Mouse (Mus musculus) fat pad, adult 2 months (tissue): ENCODE measurements at regions not wholly inside any gene's neighbourhood (a gene's known extent, or its start where the extent isn't known, plus 50 kb on each side); places are given as distances from the start of the nearest gene placed in this dataset.
A peak's percentile ranks its signal among the peaks of the same experiment; 100 is the strongest.

Source experiments
- DNase-seq: peaks from one replicate; pipeline ENCODE4 v3.0.0-alpha.2; 2011; ENCODE audit warnings: low read depth, low spot score; ENCODE audit errors: extremely low read depth

DNA sequence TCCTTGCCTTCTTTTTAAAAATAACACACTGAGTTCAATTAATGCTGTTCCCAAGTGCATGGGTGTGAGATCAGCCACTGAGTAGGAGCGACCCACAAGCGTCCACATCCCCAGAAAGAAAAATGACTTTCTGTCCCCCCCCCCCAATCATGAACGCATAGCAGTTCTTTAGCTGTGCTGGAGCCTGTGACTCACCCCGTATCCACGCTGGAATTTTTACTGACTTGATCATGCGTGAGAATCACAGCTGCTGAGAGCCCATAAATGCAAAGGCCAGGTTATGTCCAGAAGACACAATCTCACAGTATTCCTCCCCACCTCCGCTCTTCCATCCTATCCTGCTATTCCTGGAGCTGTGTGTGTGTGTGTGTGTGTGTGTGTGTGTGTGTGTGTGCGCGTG lies 53.3 kb downstream of the Fos start:
- DNase-seq, result no peak

DNA sequence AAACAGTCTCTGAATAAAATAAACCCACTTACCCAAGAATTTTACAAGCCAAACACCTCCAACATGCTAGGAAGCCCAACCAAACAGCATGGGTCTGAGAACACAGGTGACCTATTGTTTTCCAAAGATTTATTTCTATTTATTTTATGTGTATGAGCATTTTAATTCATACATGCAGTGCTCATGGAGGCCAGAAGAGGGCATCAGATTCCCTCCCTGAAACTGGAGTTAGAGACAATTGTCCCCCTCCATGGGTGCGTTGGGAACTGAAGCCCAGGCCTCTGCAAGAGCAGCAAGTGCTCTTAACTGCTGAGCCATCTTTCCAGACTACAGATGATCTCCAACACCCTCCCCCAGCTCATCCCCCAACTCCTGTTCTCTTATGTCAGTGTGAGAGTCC lies 57.9 kb downstream of the Fos start:
- no peak for DNase-seq

DNA sequence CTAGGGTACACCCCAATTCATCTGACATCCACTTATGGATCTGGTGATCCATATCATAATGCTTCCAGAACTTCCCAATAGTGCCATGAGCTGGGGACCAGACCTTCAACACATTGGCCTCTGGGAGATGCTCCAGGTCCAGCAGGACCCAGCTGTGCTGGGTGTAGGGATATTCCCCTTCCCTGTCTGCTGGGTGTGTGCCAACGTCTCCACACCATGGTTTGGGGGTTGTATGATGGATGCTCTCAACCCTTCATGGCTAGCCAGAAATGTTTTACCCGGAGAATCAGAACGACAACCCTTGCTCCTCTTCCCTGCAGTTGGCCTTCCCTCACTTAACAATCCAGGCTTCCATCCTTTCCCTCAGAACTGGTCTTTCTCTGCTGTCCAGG lies 58.5 kb downstream of the Fos start:
- DNase-seq, result no peak

DNA sequence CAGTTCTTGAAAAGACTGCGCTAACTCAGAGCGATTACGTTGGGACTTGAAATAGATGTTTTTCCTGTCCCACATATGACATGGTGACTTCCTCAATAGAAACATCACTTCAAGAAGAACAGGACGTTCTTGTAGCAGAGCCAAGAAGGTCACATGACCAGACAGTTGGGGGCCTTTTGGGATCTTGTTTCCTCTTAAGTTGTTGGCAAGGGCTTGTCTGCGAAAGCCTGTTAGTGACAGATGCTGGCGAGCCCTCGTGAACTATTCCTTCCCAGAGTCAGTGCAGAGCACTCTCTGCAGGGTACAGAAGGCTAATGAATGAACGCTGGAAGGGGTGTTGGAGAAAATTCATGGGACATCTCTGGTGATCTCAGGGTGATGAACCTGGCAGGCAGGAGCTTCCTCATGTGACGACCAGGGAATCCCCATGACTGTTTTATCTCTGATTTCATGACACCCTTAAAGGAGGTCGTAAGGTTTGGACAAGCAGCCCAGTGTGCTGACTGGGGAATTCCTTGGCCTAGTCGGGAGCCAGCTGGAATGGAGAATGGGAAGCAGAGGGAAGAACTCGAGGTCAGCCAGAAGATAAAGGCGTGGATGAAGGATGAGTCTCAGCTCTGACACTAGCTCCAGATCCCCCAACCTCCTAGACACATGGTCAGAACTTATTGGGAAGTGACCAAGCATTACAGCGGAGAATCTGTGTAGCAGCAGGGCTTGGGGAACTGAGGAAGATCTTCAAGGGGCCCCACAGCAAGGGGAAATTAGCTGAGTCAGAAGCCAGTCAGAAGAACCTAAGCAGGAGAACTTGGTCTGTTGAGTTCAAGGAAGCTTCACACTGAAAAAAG lies 59.1 kb downstream of the Fos start:
- peak; percentile 26 for DNase-seq

DNA sequence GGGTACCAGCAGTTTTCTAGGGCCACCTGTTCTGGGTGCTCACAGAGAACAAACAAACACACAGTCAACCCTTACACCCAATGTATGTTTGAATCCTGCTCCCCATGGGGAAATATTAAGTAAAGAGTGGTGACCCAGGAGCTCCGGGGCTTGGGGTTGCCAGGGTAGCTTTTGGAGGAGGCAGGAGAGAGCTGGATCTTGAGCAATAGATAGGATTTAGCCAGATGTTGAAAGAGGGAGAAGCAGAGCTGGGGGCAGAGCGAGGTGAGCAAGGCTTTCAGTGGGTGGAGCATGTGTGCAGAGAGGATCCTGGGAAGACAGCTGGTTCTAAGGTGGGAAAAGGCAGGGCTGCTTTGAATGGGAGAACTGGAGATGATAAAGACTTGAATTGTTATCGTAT lies 59.9 kb downstream of the Fos start:
- peak; percentile 52 for DNase-seq

DNA sequence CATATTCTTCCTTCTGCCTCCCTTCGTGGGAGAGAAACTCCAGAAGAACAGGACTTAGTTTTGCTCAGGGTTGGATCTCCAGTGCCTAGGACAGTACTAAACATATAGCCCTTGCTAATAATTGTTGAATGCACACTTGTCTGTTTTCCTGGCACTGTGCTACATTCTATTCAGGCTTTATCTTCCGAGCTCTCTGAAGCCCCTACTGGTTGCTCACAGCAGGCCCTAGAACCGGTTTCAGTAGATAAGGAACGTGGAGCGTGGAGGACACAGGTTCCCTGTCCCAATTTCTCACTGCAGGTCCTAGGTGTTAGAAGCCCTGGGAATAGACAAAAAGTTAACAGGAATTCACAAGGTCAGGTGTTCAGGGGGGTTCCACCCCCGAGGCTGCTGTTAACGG lies 59.4 kb upstream of the Jdp2 start:
- DNase-seq, result no peak

DNA sequence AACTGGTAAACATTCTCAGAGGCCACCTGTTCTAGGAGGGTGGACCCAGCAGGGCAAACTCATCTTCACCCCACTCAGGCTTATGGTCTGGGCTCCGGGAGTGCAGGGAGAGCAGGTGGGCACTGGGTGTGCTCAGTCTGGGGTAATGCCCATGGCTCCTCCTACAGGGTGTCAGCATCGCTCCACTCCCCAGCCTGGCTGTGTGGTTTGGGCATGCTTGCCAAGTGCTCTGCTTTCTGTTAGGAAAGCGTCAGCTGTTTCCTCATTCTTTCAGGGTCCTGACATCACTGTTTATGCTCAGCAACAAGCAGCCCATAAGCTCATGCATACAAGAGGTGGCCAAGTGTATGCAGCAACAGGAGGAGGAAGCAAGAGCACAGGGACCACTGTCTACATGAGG lies 57.7 kb upstream of the Jdp2 start:
- DNase-seq, result no peak

DNA sequence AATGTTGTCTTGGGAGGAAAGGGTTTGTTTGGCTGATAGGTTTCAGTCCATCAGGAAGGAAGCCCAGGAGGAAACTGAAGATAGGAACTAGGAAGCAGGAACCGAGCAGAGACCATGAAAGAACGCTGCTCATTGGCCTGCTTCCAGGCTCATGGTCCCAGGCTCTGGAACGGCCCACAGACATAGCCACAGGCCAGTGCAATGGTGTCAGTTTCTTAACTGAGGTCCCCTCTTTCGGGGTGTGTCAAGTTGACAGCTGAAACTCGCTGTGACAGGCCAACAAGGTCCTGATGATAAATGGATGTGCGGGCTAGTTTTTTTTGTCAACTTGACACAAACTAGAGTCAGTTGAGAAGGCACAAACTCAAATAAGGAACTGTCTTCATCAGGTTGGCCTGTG lies 55.9 kb upstream of the Jdp2 start:
- DNase-seq, result no peak

DNA sequence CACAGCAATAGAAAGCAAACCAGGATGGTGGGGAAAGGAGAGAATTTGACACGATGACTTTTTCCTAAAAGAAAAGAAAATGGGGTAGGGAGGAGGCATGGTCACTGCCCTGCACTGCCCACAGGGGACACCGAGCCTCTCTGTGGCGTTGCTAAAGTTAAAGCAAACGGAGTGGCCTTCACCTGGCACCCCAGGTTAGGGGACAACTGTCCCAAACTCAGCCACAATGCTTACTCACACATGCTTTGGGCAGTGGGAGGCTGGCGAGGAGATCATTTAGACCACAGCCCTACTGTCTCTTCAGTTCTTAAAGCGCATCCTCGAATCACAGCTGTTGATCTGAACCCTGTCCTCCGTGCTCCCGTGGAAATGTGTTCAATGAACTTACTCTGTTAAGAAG lies 55.3 kb upstream of the Jdp2 start:
- no peak for DNase-seq

DNA sequence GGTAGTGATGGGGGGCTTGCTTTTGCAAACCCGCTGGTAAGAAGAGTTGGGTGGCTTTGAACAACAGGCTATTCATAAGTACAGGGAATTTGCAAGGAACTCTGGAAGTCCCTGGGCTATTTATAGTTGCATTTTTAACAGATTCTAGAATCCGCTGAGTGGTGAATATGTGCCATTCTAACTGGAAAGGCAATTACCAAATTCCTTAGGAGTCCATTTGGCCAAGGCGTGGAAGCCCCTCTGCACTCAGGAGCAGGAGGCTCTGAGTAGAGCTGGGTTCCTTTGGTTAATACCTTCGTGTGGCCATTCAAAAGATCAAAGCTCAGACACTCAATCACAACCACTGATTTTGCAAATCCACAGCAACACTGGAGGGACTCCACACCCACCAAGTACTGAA lies 54.0 kb upstream of the Jdp2 start:
- no peak for DNase-seq

DNA sequence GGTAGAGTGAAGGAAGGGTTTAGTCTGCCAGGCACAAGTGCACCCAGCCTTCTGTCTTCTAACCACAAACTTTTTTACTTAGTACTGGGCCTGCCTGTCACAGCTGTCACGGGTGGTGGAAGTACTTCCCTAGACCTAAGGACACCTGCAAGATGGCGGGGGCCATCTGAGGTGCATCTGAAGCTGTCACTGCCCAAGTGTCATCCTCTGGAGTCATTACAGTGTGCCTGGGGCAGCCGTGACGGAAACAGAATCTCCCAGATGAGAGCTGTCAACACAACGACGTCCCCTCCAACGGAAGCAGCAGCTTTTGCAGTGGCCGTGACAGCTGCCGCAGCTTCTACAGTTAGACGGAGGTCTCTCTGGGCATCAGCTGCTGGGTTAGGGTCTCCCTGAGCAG lies 53.1 kb upstream of the Jdp2 start:
- DNase-seq, result no peak

DNA sequence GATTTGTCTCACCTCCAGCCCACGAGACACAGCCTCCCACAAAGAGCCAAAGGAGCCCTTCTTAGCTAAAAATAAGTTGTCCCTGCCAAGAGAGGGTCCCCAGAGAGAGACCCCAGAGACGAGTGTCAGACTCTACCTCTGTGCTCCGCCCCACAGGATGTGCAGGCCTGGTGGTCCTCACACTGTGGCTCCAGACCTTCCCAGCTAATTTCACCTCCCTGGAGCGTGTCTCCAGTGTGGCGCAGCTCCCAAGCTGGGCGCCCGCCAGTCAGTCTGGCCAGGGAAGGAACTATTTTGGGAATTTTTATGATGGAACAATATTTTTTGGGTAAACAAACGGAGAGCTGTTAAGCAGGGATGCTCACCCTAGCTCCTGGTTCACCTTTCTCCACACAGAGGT lies 50.8 kb upstream of the Jdp2 start:
- no peak for DNase-seq
